Mouse (Mus musculus) left cerebral cortex, adult 2 months (tissue): Measurements from ENCODE around the gene Ppdpf. TPM values are rescaled to one million over a fixed set of nuclear protein-coding genes. Genes with fewer than 3 reads are reported as not detected.

Experiments
- DNase-seq, 2 experiments: peaks; one replicate each; pipeline ENCODE4 v3.0.0; 2021 to 2022; ENCODE audit warnings: low spot score in 2 of 2, mixed read lengths in 1 of 2; ENCODE audit errors: extremely low spot score in 1 of 2
- H3K27ac ChIP-seq: fragments of 200-600 bp; 2 replicates; pipeline ENCODE4 v1.8.1; 2022
- H3K4me3 ChIP-seq: fragments of 200-600 bp; 2 replicates; pipeline ENCODE4 v1.8.1; 2022
- CTCF ChIP-seq: fragments of 200-600 bp; IDR thresholded peaks from 2 replicates; pipeline ENCODE4 v1.8.1; 2022; ENCODE audit warnings: antibody characterized with exemption, mild to moderate bottlenecking, moderate library complexity
- intact Hi-C: fragments of 180-260 bp; cut with DNase I; formaldehyde crosslinking; loops from one replicate; pipeline ENCODE4 v1.15.1; 2025
- total RNA-seq, 2 experiments: library from RNA; stranded (reverse); gene quantifications; 2 replicates each; pipeline ENCODE4 v1.2.3; 2021

Ppdpf gene
- total RNA-seq, 2 experiments from 2014 or later = 72.8 to 77.8 TPM

GRCm38 (mm10) chr2:181224994-181225393, 37.9 kb downstream of the Ppdpf start:
- no peak for TF ChIP-seq CTCF
- intact Hi-C loops = no loop called here
- Histone ChIP-seq H3K4me3 (no peak overlapping the region), H3K27ac (no peak overlapping the region)
- DNase-seq = no peak

- TF ChIP-seq CTCF = no peak
- intact Hi-C loops = no loop called here
These were observed 40.1 kb downstream of the Ppdpf start for GRCm38 (mm10) chr2:181227122-181227521.

GRCm38 (mm10) chr2:181228335-181228734, 41.3 kb downstream of the Ppdpf start:
- TF ChIP-seq CTCF = no peak
- DNase-seq = no peak
- no peak overlapping the region for H3K4me3 ChIP-seq
- intact Hi-C loops = no loop called here
- no peak overlapping the region for H3K27ac ChIP-seq

More at GRCm38 (mm10) chr2:181227122-181227521, 40.1 kb downstream of the Ppdpf start:
- H3K27ac ChIP-seq = no peak overlapping the region
- H3K4me3 ChIP-seq = no peak overlapping the region
- no peak for DNase-seq

- intact Hi-C loops = no loop called here
- H3K27ac ChIP-seq = no peak overlapping the region
- no peak overlapping the region for H3K4me3 ChIP-seq
- TF ChIP-seq CTCF = no peak
- no peak for DNase-seq
These were observed 44.1 kb downstream of the Ppdpf start for GRCm38 (mm10) chr2:181231171-181231570.

GRCm38 (mm10) chr2:181233443-181233842, 46.4 kb downstream of the Ppdpf start:
- H3K27ac ChIP-seq = no peak overlapping the region
- no peak for DNase-seq
- TF ChIP-seq CTCF = no peak
- H3K4me3 ChIP-seq = no peak overlapping the region
- intact Hi-C loops = no loop called here

- no peak for DNase-seq
These were observed 47.6 kb downstream of the Ppdpf start for GRCm38 (mm10) chr2:181234680-181235079.

GRCm38 (mm10) chr2:181235681-181236566, 48.9 kb downstream of the Ppdpf start:
- intact Hi-C loops = no loop called here
- Histone ChIP-seq H3K4me3 (no peak overlapping the region), H3K27ac (no peak overlapping the region)
- TF ChIP-seq CTCF = peak; percentile 10
- DNase-seq = no peak

More at GRCm38 (mm10) chr2:181234680-181235079, 47.6 kb downstream of the Ppdpf start:
- no peak overlapping the region for H3K27ac ChIP-seq
- intact Hi-C loops = no loop called here
- H3K4me3 ChIP-seq = no peak overlapping the region
- TF ChIP-seq CTCF = no peak

- no peak for DNase-seq
- intact Hi-C loops = no loop called here
- Histone ChIP-seq H3K4me3 (no peak overlapping the region), H3K27ac (no peak overlapping the region)
- no peak for TF ChIP-seq CTCF
These were observed 50.4 kb downstream of the Ppdpf start for GRCm38 (mm10) chr2:181237251-181238014.

GRCm38 (mm10) chr2:181238091-181238610, 51.1 kb downstream of the Ppdpf start:
- no peak for TF ChIP-seq CTCF
- H3K4me3 ChIP-seq = no peak overlapping the region
- intact Hi-C loops = no loop called here
- H3K27ac ChIP-seq = no peak overlapping the region
- no peak for DNase-seq

Other genes starting within 250 kb of the Ppdpf start
- 10 to 100 TPM; 38.9 to 44.7 TPM for gene Nkain4, start 232.5 kb upstream of the Ppdpf start, total RNA-seq
- 100 to 1,000 TPM; 135 to 155 TPM for gene Arfgap1, start 220.0 kb upstream of the Ppdpf start, total RNA-seq
- gene Col20a1, start 200.7 kb upstream of the Ppdpf start, total RNA-seq = 1 to 10 TPM; 2.2 to 2.5 TPM
- gene Chrna4, start 143.7 kb upstream of the Ppdpf start, total RNA-seq = 10 to 100 TPM; 34.8 to 36.0 TPM
- 100 to 1,000 TPM; 275 to 280 TPM for gene Kcnq2, start 51.9 kb upstream of the Ppdpf start, total RNA-seq
- gene Eef1a2, start 30.2 kb upstream of the Ppdpf start, total RNA-seq = 1,000 to 10,000 TPM; 1,380 to 1,388 TPM
- under 1 TPM in 1 of 2 experiments, not detected in 1; 0.11 TPM for gene Ptk6, start 15.5 kb downstream of the Ppdpf start, total RNA-seq
- gene Srms, start 25.9 kb downstream of the Ppdpf start, total RNA-seq = under 1 TPM; 0.25 to 0.26 TPM
- gene Fndc11, start 32.8 kb downstream of the Ppdpf start, total RNA-seq = not detected
- 1 to 10 TPM; 2.3 to 4.3 TPM for gene Helz2, start 54.8 kb downstream of the Ppdpf start, total RNA-seq
- gene Gmeb2, start 100.8 kb downstream of the Ppdpf start, total RNA-seq = 10 to 100 TPM; 27.1 to 27.3 TPM
- gene Stmn3, start 127.3 kb downstream of the Ppdpf start, total RNA-seq = 100 to 1,000 TPM; 633 to 653 TPM
- gene Rtel1, start 132.5 kb downstream of the Ppdpf start, total RNA-seq = 10 to 100 TPM; 26.1 to 38.5 TPM
- 10 to 100 TPM; 80.3 to 80.5 TPM for gene Zgpat, start 177.7 kb downstream of the Ppdpf start, total RNA-seq
- 10 to 100 TPM; 45.2 to 51.2 TPM for gene Arfrp1, start 178.2 kb downstream of the Ppdpf start, total RNA-seq
- gene Lime1, start 192.8 kb downstream of the Ppdpf start, total RNA-seq = 10 to 100 TPM; 43.1 to 45.2 TPM